Mouse (Mus musculus) brain, embryonic 14.5 days (tissue): ENCODE measurements around the gene Limch1. TPM values are rescaled to one million over a fixed set of nuclear protein-coding genes. Genes with fewer than 3 reads are reported as not detected.

Experiments used
- DNase-seq: peaks from one replicate; pipeline ENCODE4 v3.0.0-alpha.2; 2011; ENCODE audit warnings: low read depth
- CTCF ChIP-seq: fragments of 200-500 bp; IDR thresholded peaks from 2 replicates; pipeline ENCODE4 v1.5.1; 2012; ENCODE audit warnings: inconsistent platforms, mild to moderate bottlenecking, moderate library complexity, borderline replicate concordance; ENCODE audit not compliant: insufficient read depth, insufficient read length; ENCODE audit errors: extremely low read depth
- POLR2A ChIP-seq: fragments of 200-500 bp; IDR thresholded peaks from 2 replicates; pipeline ENCODE4 v1.6.1; 2012; ENCODE audit warnings: mild to moderate bottlenecking, inconsistent platforms, borderline replicate concordance; ENCODE audit not compliant: poor library complexity, insufficient read depth, insufficient read length, severe bottlenecking; ENCODE audit errors: extremely low read depth
- polyA plus RNA-seq: library from polyadenylated mRNA; depleted of rRNA; stranded (reverse); fragments of >200 nt; gene quantifications from 2 replicates; pipeline ENCODE4 v1.2.3, GENCODE M21; 2012

Gene Limch1
- polyA plus RNA-seq, 1 experiment = 37.8 TPM

GRCm38 (mm10) chr5:66871521-66872050, 126.0 kb downstream of the Limch1 start:
- no peak for DNase-seq
- TF ChIP-seq POLR2A = no peak
- TF ChIP-seq CTCF = no peak

- DNase-seq = no peak
- TF ChIP-seq CTCF (no peak), POLR2A (no peak)
These were observed 126.4 kb downstream of the Limch1 start for GRCm38 (mm10) chr5:66872053-66872452.

GRCm38 (mm10) chr5:66872681-66873080, 127.1 kb downstream of the Limch1 start:
- TF ChIP-seq POLR2A = no peak
- no peak for TF ChIP-seq CTCF
- peak; percentile 35 for DNase-seq

- peak; percentile 57 for DNase-seq
- TF ChIP-seq POLR2A = no peak
- TF ChIP-seq CTCF = no peak
These were observed 130.6 kb downstream of the Limch1 start for GRCm38 (mm10) chr5:66876018-66876805.

- no peak for TF ChIP-seq POLR2A
- no peak for TF ChIP-seq CTCF
- no peak for DNase-seq
These were observed 131.4 kb downstream of the Limch1 start for GRCm38 (mm10) chr5:66877066-66877465.

GRCm38 (mm10) chr5:66881901-66882341, 136.3 kb downstream of the Limch1 start:
- DNase-seq = no peak
- TF ChIP-seq CTCF = no peak
- TF ChIP-seq POLR2A = no peak

DNA sequence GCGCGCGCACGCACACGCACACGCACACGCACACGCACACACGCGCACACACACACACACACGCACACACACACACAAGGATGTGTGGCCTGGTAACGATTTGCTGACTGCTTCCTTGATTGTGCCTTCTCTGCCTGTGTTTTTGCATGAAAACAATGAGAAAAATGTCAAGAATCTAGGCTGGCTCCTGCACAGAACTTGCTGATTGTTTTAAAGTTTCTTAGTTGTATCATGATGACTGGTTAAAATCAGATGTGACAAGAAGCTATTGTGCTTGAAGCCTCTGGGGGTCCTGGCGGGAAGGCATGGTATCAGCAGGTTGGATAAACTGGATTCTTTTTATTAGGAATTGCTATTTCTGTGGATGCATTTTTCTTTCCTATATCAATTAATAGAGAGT, 137.1 kb downstream of the Limch1 start:
- DNase-seq = no peak
- TF ChIP-seq CTCF = no peak
- no peak for TF ChIP-seq POLR2A

GRCm38 (mm10) chr5:66884505-66884904, 138.9 kb downstream of the Limch1 start:
- no peak for DNase-seq
- TF ChIP-seq POLR2A = no peak
- TF ChIP-seq CTCF = no peak

DNA sequence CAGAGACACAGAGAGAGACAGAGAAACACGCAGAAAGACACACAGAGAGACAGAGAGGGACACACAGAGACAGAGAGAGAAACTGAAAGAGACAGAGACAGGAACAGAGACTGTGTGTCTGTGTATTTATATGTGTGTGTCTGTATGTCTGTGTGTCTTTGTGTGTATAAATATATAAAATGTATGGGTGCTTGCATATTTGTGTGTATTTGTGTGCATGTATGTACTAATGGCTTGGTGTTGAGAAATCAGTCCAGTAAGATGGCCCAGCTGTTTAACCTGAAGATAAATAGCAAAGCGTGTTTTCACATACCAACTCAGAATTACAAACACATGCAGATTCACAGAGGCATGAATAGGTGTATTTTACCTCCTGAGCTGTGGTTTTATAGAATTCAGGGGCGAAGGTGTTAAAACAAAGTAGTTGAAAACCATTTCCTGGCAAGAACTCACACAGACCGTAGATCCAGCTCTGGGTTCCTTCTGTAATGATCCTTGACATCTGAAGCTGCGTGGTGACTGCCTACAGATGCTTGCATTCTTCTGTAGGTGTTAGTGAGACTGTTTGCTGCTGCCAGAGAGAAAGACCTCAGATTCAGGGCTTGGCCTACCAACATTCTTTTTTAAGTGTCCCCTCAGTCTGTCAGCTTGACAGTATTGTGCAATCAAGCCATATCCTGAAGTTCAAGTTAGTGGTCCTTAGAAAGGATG, 140.9 kb downstream of the Limch1 start:
- no peak for TF ChIP-seq CTCF
- TF ChIP-seq POLR2A = no peak
- DNase-seq = no peak

DNA sequence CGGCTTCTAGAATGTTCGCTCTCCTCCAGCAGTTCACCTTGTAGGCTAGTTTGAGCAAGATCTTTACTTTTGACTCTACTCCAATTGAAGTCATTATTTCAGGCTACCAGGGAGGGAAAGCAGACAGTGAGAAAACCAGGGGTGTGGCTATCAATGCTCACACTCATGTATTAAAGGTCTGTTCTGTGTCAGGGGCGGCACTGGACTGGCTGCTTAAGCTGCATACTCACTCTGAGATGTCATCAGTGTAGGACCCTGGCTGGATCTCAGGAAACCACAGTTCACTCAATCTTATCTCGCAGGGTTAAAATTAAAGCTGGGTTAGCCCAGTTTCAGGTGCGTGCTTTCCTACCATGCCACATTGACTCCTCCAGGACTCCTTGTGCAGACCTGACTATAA, 142.4 kb downstream of the Limch1 start:
- no peak for DNase-seq
- TF ChIP-seq CTCF = no peak
- TF ChIP-seq POLR2A = no peak

GRCm38 (mm10) chr5:66889337-66889736, 143.7 kb downstream of the Limch1 start:
- peak; percentile 94 for DNase-seq
- TF ChIP-seq CTCF = no peak
- TF ChIP-seq POLR2A = no peak

DNA sequence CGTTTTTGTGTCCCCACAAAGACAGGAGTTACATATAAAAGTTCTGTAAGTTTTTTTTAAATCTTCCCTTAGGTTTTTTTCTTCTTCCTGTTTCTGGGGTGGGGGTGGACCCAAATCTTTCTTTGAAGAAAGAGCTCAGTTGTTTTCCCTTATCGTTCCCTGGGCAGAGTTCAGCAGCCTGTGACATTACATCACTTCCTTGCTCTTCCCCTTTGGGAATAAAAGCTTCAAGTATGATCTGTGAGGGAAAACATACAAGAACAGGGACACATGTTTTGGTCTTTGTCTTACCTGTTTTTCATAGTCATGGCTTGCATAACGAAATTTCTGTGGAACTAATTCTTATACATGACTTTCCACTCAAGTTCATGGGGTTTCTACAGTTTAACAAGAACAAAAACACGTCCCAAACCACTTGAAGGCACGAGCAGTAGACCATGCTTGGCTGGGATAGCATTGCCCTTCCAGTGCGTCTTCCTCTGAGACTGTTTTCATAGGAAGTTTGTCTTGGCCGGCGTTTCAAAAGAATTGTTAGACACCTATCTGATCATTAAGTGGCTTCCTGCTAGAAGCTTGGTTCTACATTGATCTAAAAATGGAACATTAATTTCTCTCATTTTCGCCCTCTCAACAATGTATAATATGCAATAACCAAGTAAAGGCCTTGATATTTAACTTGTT, 150.0 kb downstream of the Limch1 start:
- TF ChIP-seq POLR2A = no peak
- TF ChIP-seq CTCF = no peak
- DNase-seq = no peak
